Comparison of ENCODE assay signal across 8 mouse cellular contexts in the genomic region with DNA sequence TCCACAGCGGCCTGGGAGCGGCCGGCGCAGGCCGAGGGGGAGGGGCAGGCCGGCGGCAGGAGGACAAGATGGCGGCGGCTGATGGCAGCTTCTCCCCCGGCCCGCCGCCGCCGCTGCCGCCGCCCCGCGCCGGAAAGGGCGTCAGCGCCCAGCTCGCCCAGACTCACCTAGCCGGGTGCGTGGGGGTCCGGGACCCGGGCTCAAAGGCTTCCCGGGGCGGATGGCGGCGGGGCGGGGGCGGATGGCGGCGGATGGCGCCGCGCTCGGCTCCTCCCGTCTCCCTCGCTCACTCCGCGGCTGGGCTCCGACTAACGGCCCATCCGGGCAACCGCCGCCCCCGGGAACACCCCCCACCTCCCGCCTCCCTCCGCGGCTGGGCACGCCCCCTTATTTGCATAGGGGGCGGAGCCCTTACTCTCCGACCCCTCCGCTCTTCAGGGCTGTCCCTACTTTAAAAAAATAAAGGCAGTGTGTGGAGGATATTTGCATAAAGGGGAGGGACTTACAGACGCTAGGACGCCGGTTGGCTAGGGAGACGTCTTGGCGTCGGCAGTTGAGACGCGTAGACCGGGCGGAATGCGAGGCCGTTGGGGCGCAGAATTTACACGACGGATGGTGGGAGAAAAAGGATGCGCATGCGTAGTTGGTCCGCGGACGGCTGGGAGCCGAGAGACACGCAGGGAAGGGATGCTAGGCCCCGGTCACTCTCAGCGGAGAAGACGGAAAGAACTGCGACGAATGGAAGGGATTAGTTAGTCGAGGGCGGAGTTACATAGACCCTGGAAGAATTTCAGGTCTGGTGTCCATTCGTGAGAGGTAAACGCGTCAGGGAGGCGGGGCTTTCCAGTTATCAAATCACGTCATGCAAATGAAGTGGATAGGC. TPM values are rescaled to one million over a fixed set of nuclear protein-coding genes. Genes with fewer than 3 reads are reported as not detected.
DNase-seq lines count a peak whose midpoint lies in the region; ATAC-seq lines count a peak whose summit lies in the region.

A gene (minus strand): TSS at position 330 of the 883 bp plus-strand sequence.

- ATAC-seq in inflammation-experienced regulatory T-cells, adult 6 months: peak; percentile 91
- ATAC-seq in megakaryocyte-erythroid progenitor cell, adult 5-6 weeks (replicated peaks; ENCODE audit: low FRiP score, low TSS enrichment, poor library complexity, severe bottlenecking): peak; percentile 88

- DNase-seq in adrenal gland, adult (ENCODE audit: inconsistent age in 2 of 2, low spot score in 1 of 2): peak; percentile 99 to 100
- peak; percentile 99 for DNase-seq in embryo, embryonic 10.5 days (ENCODE audit: low spot score)
- DNase-seq in gastrocnemius, postnatal 14 days: peak; percentile 98
- DNase-seq in left cerebral cortex, postnatal 10 days (ENCODE audit: extremely low spot score in 1 of 2, low spot score in 2 of 2): peak; percentile 99
- peak; percentile 98 for DNase-seq in right cerebral cortex, postnatal 25 days
- DNase-seq in urinary bladder, postnatal 4 days (ENCODE audit: low spot score in 2 of 2): peak; percentile 97 to 98

- intact Hi-C loops in gastrocnemius, postnatal 14 days (cut with DNase I; ENCODE audit: low total_unique reads): no loop called here
- intact Hi-C loops in left cerebral cortex, postnatal 10 days (cut with DNase I): no loop called here

RNA-seq across cellular contexts. Expression of the gene that starts here (rescaled TPM):
- 100 to 1,000 TPM; 102 to 118 TPM for total RNA-seq in gastrocnemius, postnatal 14 days (2021)
- polyA plus RNA-seq in inflammation-experienced regulatory T-cells, adult 6 months (2017; shearing (Covaris generic)): 100 to 1,000 TPM in 1 of 3 experiments, 10 to 100 TPM in 2; 47.1 to 105 (median 47.2) TPM
- 100 to 1,000 TPM; 261 to 270 TPM for total RNA-seq in left cerebral cortex, postnatal 10 days (2021)
- total RNA-seq in megakaryocyte-erythroid progenitor cell, adult 5-6 weeks (2014; fragmentation: Nextera tagmentation): 392 and 430 TPM in 2 replicates
- total RNA-seq in megakaryocyte-erythroid progenitor cell, adult 5-6 weeks (2017): 44.9 and 47.1 TPM in 2 replicates

Comparison
In these comparisons a context has a peak if more than half of its experiments do, and no peak if none do; other contexts are left out.
1. Peak in every context shown above with its lines: DNase-seq and ATAC-seq.